Mouse (Mus musculus) hindbrain, embryonic 10.5 days (tissue): Measurements from ENCODE around the gene Bcl6. TPM values are rescaled to one million over a fixed set of nuclear protein-coding genes. Genes with fewer than 3 reads are reported as not detected.

Source experiments
- DNase-seq: peaks from one replicate; pipeline ENCODE4 v3.0.0-alpha.2; 2017; ENCODE audit warnings: low spot score
- H3K27ac ChIP-seq: fragments of 300-500 bp; sonication (generic); 2 replicates; pipeline ENCODE4 v1.5.1; 2016; ENCODE audit warnings: mild to moderate bottlenecking, moderate library complexity
- H3K27me3 ChIP-seq: fragments of 300-500 bp; sonication (generic); 2 replicates; pipeline ENCODE4 v1.6.1; 2016; ENCODE audit warnings: mild to moderate bottlenecking; ENCODE audit not compliant: poor library complexity, insufficient read depth, severe bottlenecking
- H3K36me3 ChIP-seq: fragments of 300-500 bp; sonication (generic); 2 replicates; pipeline ENCODE4 v1.6.1; 2016; ENCODE audit warnings: mild to moderate bottlenecking, moderate library complexity
- H3K4me1 ChIP-seq: fragments of 300-500 bp; sonication (generic); replicated peaks from 2 replicates; pipeline ENCODE4 v1.6.1; 2016; ENCODE audit warnings: mild to moderate bottlenecking
- H3K4me3 ChIP-seq: fragments of 300-500 bp; sonication (generic); 2 replicates; pipeline ENCODE4 v1.5.1; 2016; ENCODE audit warnings: mild to moderate bottlenecking, moderate library complexity
- H3K9me3 ChIP-seq: fragments of 300-500 bp; sonication (generic); 2 replicates; pipeline ENCODE4 v1.6.1; 2016; ENCODE audit warnings: mild to moderate bottlenecking, moderate library complexity
- WGBS: fragments of 180-500 bp; shearing (Covaris S2); methylation state at CpG from one replicate; pipeline ENCODE4 v1.1.7; 2016; 5-methylcytosine and 5-hydroxymethylcytosine counted together
- polyA plus RNA-seq: library from polyadenylated mRNA; unstranded; fragments of >200 nt; fragmentation: Nextera tagmentation; extraction: Ambion mirVana; gene quantifications from 2 replicates; pipeline ENCODE4 v1.2.1, GENCODE M21; 2016

The Bcl6 gene
- polyA plus RNA-seq, 1 experiment from 2014 or later: 0.16 TPM

GRCm38 (mm10) chr16:23988157-23988465 lies 541 bp downstream of the Bcl6 start:
- Histone ChIP-seq H3K27me3 (peaks cover 52% of the 10 kb centered on the region), H3K36me3 (no peaks in the 10 kb centered on the region), H3K27ac (peak overlapping the region; percentile 99), H3K4me1 (peaks cover 45% of the 10 kb centered on the region), H3K4me3 (peak overlapping the region; percentile 78), H3K9me3 (no peaks in the 10 kb centered on the region)
- DNase-seq: no peak
- 0% methylated on average over 12 of the region's 13 CpGs for WGBS

- Histone ChIP-seq H3K4me3 (peak overlapping the region; percentile 78), H3K36me3 (no peaks in the 10 kb centered on the region), H3K27me3 (peaks cover 52% of the 10 kb centered on the region), H3K9me3 (no peaks in the 10 kb centered on the region), H3K4me1 (peaks cover 51% of the 10 kb centered on the region), H3K27ac (peak overlapping the region; percentile 99)
- DNase-seq: peak; percentile 71
- WGBS: under 1% methylated on average over 64 of the region's 64 CpGs
Observed at GRCm38 (mm10) chr16:23987341-23988156, 1.1 kb downstream of the Bcl6 start.

GRCm38 (mm10) chr16:23986871-23987270 lies 1.8 kb downstream of the Bcl6 start:
- Histone ChIP-seq H3K36me3 (no peaks in the 10 kb centered on the region), H3K27me3 (peaks cover 52% of the 10 kb centered on the region), H3K27ac (no peak overlapping the region; the same call in 1 of the 2 replicates), H3K4me3 (peak overlapping the region; percentile 78), H3K4me1 (peaks cover 55% of the 10 kb centered on the region), H3K9me3 (no peaks in the 10 kb centered on the region)
- under 1% methylated on average over 17 of the region's 17 CpGs for WGBS
- DNase-seq: peak; percentile 50

GRCm38 (mm10) chr16:23986176-23986575 lies 2.5 kb downstream of the Bcl6 start:
- no peak for DNase-seq

GRCm38 (mm10) chr16:23985467-23985861 lies 3.2 kb downstream of the Bcl6 start:
- 4% methylated on average over 6 of the region's 6 CpGs for whole genome bisulfite sequencing
- peaks cover 62% of the 10 kb centered on the region for H3K27me3 ChIP-seq
- H3K36me3 ChIP-seq: no peaks in the 10 kb centered on the region
- no peak for DNase-seq
- peak overlapping the region; percentile 52; the same call in 1 of the 2 replicates for H3K4me3 ChIP-seq
- H3K27ac ChIP-seq: no peak overlapping the region
- peaks cover 69% of the 10 kb centered on the region for H3K4me1 ChIP-seq
- H3K9me3 ChIP-seq: no peaks in the 10 kb centered on the region

More at GRCm38 (mm10) chr16:23986176-23986575, 2.5 kb downstream of the Bcl6 start:
- 5% methylated on average over 3 of the region's 3 CpGs for WGBS
- Histone ChIP-seq H3K27ac (no peak overlapping the region), H3K27me3 (peaks cover 59% of the 10 kb centered on the region), H3K4me1 (peaks cover 62% of the 10 kb centered on the region), H3K36me3 (no peaks in the 10 kb centered on the region), H3K9me3 (no peaks in the 10 kb centered on the region), H3K4me3 (peak overlapping the region; percentile 78; the same call in 1 of the 2 replicates)

GRCm38 (mm10) chr16:23984760-23985466 lies 3.7 kb downstream of the Bcl6 start:
- 2% methylated on average over 22 of the region's 22 CpGs for WGBS
- H3K36me3 ChIP-seq: no peaks in the 10 kb centered on the region

GRCm38 (mm10) chr16:23984183-23984582 lies 4.5 kb downstream of the Bcl6 start:
- 2% methylated on average over 22 of the region's 22 CpGs for WGBS
- H3K9me3 ChIP-seq: no peaks in the 10 kb centered on the region
- peak overlapping the region; percentile 52 for H3K4me3 ChIP-seq
- no peaks in the 10 kb centered on the region for H3K36me3 ChIP-seq
- no peak overlapping the region for H3K27ac ChIP-seq
- H3K27me3 ChIP-seq: peaks cover 68% of the 10 kb centered on the region
- DNase-seq: peak; percentile 89
- peaks cover 62% of the 10 kb centered on the region for H3K4me1 ChIP-seq

More at GRCm38 (mm10) chr16:23984760-23985466, 3.7 kb downstream of the Bcl6 start:
- H3K9me3 ChIP-seq: no peaks in the 10 kb centered on the region
- peaks cover 68% of the 10 kb centered on the region for H3K4me1 ChIP-seq
- H3K27me3 ChIP-seq: peaks cover 62% of the 10 kb centered on the region
- H3K27ac ChIP-seq: peak overlapping the region; percentile 23; the same call in 1 of the 2 replicates
- H3K4me3 ChIP-seq: peak overlapping the region; percentile 52
- peak; percentile 49 for DNase-seq

- H3K4me1 ChIP-seq: peaks cover 62% of the 10 kb centered on the region
- DNase-seq: peak; percentile 79
- peak overlapping the region; percentile 53 for H3K4me3 ChIP-seq
- 0 out of 2 replicates have a peak overlapping the region, but pooled peaks have one; percentile 54 for H3K27ac ChIP-seq
- peaks cover 71% of the 10 kb centered on the region for H3K27me3 ChIP-seq
- 1% methylated on average over 33 of the region's 33 CpGs for WGBS
- H3K9me3 ChIP-seq: no peaks in the 10 kb centered on the region
- H3K36me3 ChIP-seq: no peaks in the 10 kb centered on the region
Observed at GRCm38 (mm10) chr16:23982891-23983588, 5.6 kb downstream of the Bcl6 start.

GRCm38 (mm10) chr16:23981925-23982851 lies 6.5 kb downstream of the Bcl6 start:
- H3K27ac ChIP-seq: no peak overlapping the region
- H3K4me3 ChIP-seq: peak overlapping the region; percentile 53
- no peaks in the 10 kb centered on the region for H3K9me3 ChIP-seq
- H3K4me1 ChIP-seq: peaks cover 58% of the 10 kb centered on the region
- H3K27me3 ChIP-seq: peaks cover 78% of the 10 kb centered on the region
- WGBS: 2% methylated on average over 28 of the region's 28 CpGs
- H3K36me3 ChIP-seq: no peaks in the 10 kb centered on the region
- DNase-seq: peak; percentile 81

GRCm38 (mm10) chr16:23980991-23981720 lies 7.5 kb downstream of the Bcl6 start:
- no peaks in the 10 kb centered on the region for H3K9me3 ChIP-seq
- H3K36me3 ChIP-seq: no peaks in the 10 kb centered on the region
- no peak overlapping the region for H3K27ac ChIP-seq
- H3K27me3 ChIP-seq: peaks cover 69% of the 10 kb centered on the region
- peak; percentile 46 for DNase-seq
- whole genome bisulfite sequencing: 1% methylated on average over 32 of the region's 32 CpGs
- peaks cover 48% of the 10 kb centered on the region for H3K4me1 ChIP-seq
- peak overlapping the region; percentile 53 for H3K4me3 ChIP-seq

GRCm38 (mm10) chr16:23980201-23980870 lies 8.3 kb downstream of the Bcl6 start:
- 3% methylated on average over 11 of the region's 11 CpGs for WGBS
- H3K4me1 ChIP-seq: peaks cover 48% of the 10 kb centered on the region
- peaks cover 61% of the 10 kb centered on the region for H3K27me3 ChIP-seq
- no peaks in the 10 kb centered on the region for H3K9me3 ChIP-seq
- DNase-seq: no peak
- no peaks in the 10 kb centered on the region for H3K36me3 ChIP-seq
- H3K27ac ChIP-seq: no peak overlapping the region
- peak overlapping the region; percentile 53 for H3K4me3 ChIP-seq
